Comparison of ENCODE assay signal across 8 mouse cellular contexts in the genomic region with DNA sequence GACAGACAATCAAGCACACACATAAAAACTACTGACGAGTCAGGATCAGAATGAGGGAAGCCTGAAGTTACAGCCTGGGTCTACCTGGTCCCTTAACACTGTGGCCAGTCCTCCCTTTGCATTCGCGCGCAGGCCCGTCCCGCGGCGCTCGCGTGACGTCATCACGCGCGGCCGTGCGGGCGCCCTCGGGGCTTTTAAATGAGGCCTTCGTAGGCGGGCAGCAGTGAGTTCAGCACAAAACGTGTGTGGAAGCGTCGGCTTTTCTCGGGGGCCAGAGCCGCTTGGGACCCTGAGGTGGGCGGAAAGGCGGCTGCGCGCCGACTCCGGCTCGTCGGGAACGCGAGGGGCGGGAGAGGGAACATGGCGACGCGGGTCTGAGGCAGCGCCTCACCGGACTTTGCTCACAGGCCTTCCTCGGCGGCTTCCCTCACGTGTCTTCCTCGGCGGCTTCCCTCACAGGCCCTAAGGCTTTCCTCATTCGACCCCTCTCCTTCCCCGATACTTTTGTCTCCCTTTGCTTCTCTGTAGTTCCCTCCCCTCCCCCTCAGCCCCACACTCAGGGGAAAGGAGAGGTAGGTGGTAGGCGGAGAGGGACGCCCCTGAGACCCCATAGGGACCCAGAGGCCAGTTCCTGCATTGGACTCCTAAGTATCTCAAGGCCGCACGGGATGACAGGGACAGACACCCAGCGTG. TPM values are rescaled to one million over a fixed set of nuclear protein-coding genes. Genes with fewer than 3 reads are reported as not detected.
DNase-seq lines count a peak whose midpoint lies in the region; ATAC-seq and TF ChIP-seq lines count a peak whose summit lies in the region.

Gene Ice2 (plus strand): TSS at position 147 of the 693 bp plus-strand sequence.

- peak within 1 kb of the TSS; percentile 86 for H3K27ac ChIP-seq in brown adipose tissue, adult 24 weeks (replicated peaks; ENCODE audit: low read depth, low read length)
- peak within 1 kb of the TSS; percentile 90 for H3K27ac ChIP-seq in heart, embryonic 15.5 days
- H3K27ac ChIP-seq in liver, embryonic 14.5 days = peak within 1 kb of the TSS; percentile 66
- H3K27ac ChIP-seq in neural tube, embryonic 11.5 days (ENCODE audit: low read depth, low read length) = peak within 1 kb of the TSS; percentile 87
- H3K27ac ChIP-seq in stomach, postnatal 0 days (replicated peaks) = peak within 1 kb of the TSS; percentile 94

- no peaks in the 10 kb centered on the region for H3K36me3 ChIP-seq in heart, embryonic 15.5 days
- no peaks in the 10 kb centered on the region for H3K36me3 ChIP-seq in liver, embryonic 14.5 days (replicated peaks; ENCODE audit: control insufficient read depth, insufficient read depth, low read depth)
- H3K36me3 ChIP-seq in neural tube, embryonic 11.5 days (ENCODE audit: control insufficient read depth, insufficient read depth, low read length) = no peaks in the 10 kb centered on the region
- H3K36me3 ChIP-seq in stomach, postnatal 0 days (ENCODE audit: control insufficient read depth, insufficient read depth, low read length) = no peaks in the 10 kb centered on the region

- TF ChIP-seq EP300 in liver, embryonic 14.5 days (IDR thresholded peaks at IDR 0.05; ENCODE audit: low read depth) = no peak
- TF ChIP-seq EP300 in stomach, postnatal 0 days (optimal IDR thresholded peaks at IDR 0.05) = no peak

- TF ChIP-seq CTCF in liver, embryonic 14.5 days (IDR thresholded peaks at IDR 0.05; ENCODE audit: low read depth) = no peak
- TF ChIP-seq CTCF in stomach, postnatal 0 days (IDR thresholded peaks at IDR 0.05; ENCODE audit: low read depth) = 0 out of 2 replicates have a peak, but pooled peaks have one; percentile 3

- peak within 1 kb of the TSS; percentile 87 for H3K4me2 ChIP-seq in heart, embryonic 15.5 days
- H3K4me2 ChIP-seq in liver, embryonic 14.5 days (ENCODE audit: low read depth) = peak within 1 kb of the TSS; percentile 96
- peak within 1 kb of the TSS; percentile 76 for H3K4me2 ChIP-seq in neural tube, embryonic 11.5 days (ENCODE audit: low read depth)
- peak within 1 kb of the TSS; percentile 96 for H3K4me2 ChIP-seq in stomach, postnatal 0 days (replicated peaks; ENCODE audit: low read depth)

- WGBS in heart, embryonic 15.5 days = under 1% methylated on average over 52 of the region's 53 CpGs
- under 1% methylated on average over 53 of the region's 53 CpGs for WGBS in liver, embryonic 14.5 days (ENCODE audit: insufficient replicate concordance)
- WGBS in neural tube, embryonic 11.5 days = under 1% methylated on average over 52 of the region's 53 CpGs
- under 1% methylated on average over 51 of the region's 53 CpGs for WGBS in stomach, postnatal 0 days

- peak within 1 kb of the TSS; percentile 82 for H3K9ac ChIP-seq in heart, embryonic 15.5 days
- peak within 1 kb of the TSS; percentile 86 for H3K9ac ChIP-seq in liver, embryonic 14.5 days (replicated peaks)
- peak within 1 kb of the TSS; percentile 89 for H3K9ac ChIP-seq in neural tube, embryonic 11.5 days (ENCODE audit: low read length)
- peak within 1 kb of the TSS; percentile 97 for H3K9ac ChIP-seq in stomach, postnatal 0 days (ENCODE audit: low read length)

- H3K9me3 ChIP-seq in heart, embryonic 15.5 days (replicated peaks) = no peaks in the 10 kb centered on the region
- H3K9me3 ChIP-seq in liver, embryonic 14.5 days (ENCODE audit: control insufficient read depth, low read length) = no peaks in the 10 kb centered on the region
- H3K9me3 ChIP-seq in neural tube, embryonic 11.5 days (ENCODE audit: control insufficient read depth, low read length) = no peaks in the 10 kb centered on the region
- H3K9me3 ChIP-seq in stomach, postnatal 0 days (ENCODE audit: control insufficient read depth, low read length) = no peaks in the 10 kb centered on the region

- DNase-seq in fibroblast of lung, adult 2 months (ENCODE audit: low read depth) = peak; percentile 38
- DNase-seq in kidney, postnatal 25 days = peak; percentile 68 to 85
- DNase-seq in liver, embryonic 14.5 days (ENCODE audit: low read depth in 3 of 3, low spot score in 3 of 3) = peak; percentile 60 to 62 (median 60)
- DNase-seq in neural tube, embryonic 11.5 days (ENCODE audit: low spot score) = peak; percentile 89
- DNase-seq in stomach, postnatal 0 days (ENCODE audit: low spot score) = peak; percentile 83

- H3K27me3 ChIP-seq in heart, embryonic 15.5 days = no peaks in the 10 kb centered on the region
- no peaks in the 10 kb centered on the region for H3K27me3 ChIP-seq in liver, embryonic 14.5 days (ENCODE audit: control insufficient read depth, insufficient read depth, low read length)
- no peaks in the 10 kb centered on the region for H3K27me3 ChIP-seq in neural tube, embryonic 11.5 days (ENCODE audit: control insufficient read depth, insufficient read depth, low read length)
- no peaks in the 10 kb centered on the region for H3K27me3 ChIP-seq in stomach, postnatal 0 days (ENCODE audit: control insufficient read depth, insufficient read depth, low read length)

- H3K4me1 ChIP-seq in brown adipose tissue, adult 24 weeks (ENCODE audit: control insufficient read depth, insufficient read depth, insufficient read length, low read length) = no peaks in the 10 kb centered on the region
- peaks cover 8% of the 10 kb centered on the region; the same call in 1 of the 2 replicates for H3K4me1 ChIP-seq in heart, embryonic 15.5 days (replicated peaks)
- peaks cover 0 to 8% of the 10 kb centered on the region in 2 experiments for H3K4me1 ChIP-seq in liver, embryonic 14.5 days (replicated peaks; ENCODE audit: control insufficient read depth in 2 of 2, insufficient read depth in 2 of 2, low read length in 1 of 2)
- H3K4me1 ChIP-seq in neural tube, embryonic 11.5 days (ENCODE audit: control insufficient read depth, insufficient read depth, low read length) = peaks cover 4% of the 10 kb centered on the region; the same call in 1 of the 2 replicates
- H3K4me1 ChIP-seq in stomach, postnatal 0 days (replicated peaks; ENCODE audit: control insufficient read depth, insufficient read depth) = peaks cover 4% of the 10 kb centered on the region; the same call in 1 of the 2 replicates

- H3K4me3 ChIP-seq in brown adipose tissue, adult 24 weeks (ENCODE audit: insufficient read depth, low read depth, low read length) = peak within 1 kb of the TSS; percentile 93
- peak within 1 kb of the TSS; percentile 83 for H3K4me3 ChIP-seq in heart, embryonic 15.5 days
- H3K4me3 ChIP-seq in liver, embryonic 14.5 days (ENCODE audit: insufficient read depth in 1 of 2, low read depth in 2 of 2, low read length in 2 of 2) = peak within 1 kb of the TSS; percentile 84
- peak within 1 kb of the TSS; percentile 53 for H3K4me3 ChIP-seq in neural tube, embryonic 11.5 days (ENCODE audit: low read depth, low read length)
- H3K4me3 ChIP-seq in stomach, postnatal 0 days (ENCODE audit: low read depth, low read length) = peak within 1 kb of the TSS; percentile 90

- ATAC-seq in CD4-positive, CD25-positive, alpha-beta regulatory T cell, adult 4 months = peak; percentile 90
- ATAC-seq in heart, embryonic 15.5 days (replicated peaks; ENCODE audit: insufficient number of reproducible peaks, insufficient read depth, low FRiP score, low read depth) = peak; percentile 89
- peak; percentile 85 for ATAC-seq in liver, embryonic 14.5 days (ENCODE audit: insufficient read depth)
- ATAC-seq in neural tube, embryonic 11.5 days (ENCODE audit: insufficient read depth, low FRiP score, low TSS enrichment) = peak; percentile 91
- ATAC-seq in stomach, postnatal 0 days (ENCODE audit: low FRiP score, low TSS enrichment) = peak; percentile 90

RNA-seq across cellular contexts. Expression of gene Ice2, which starts in this region (rescaled TPM):
- 10 to 100 TPM; 24.5 to 31.2 TPM for polyA plus RNA-seq in CD4-positive, CD25-positive, alpha-beta regulatory T cell, adult 4 months (2017; shearing (Covaris generic))
- polyA plus RNA-seq in brown adipose tissue, adult 24 weeks (2012; ENCODE audit: insufficient read depth, insufficient read length, missing spikeins) = 4.2 and 5.0 TPM in 2 replicates
- 11.0 and 11.5 TPM in 2 replicates for polyA plus RNA-seq in heart, embryonic 15.5 days (2015; fragmentation: Nextera tagmentation; extraction: Ambion mirVana)
- 2.4 and 4.0 TPM in 2 replicates for polyA plus RNA-seq in liver, embryonic 14.5 days (2012; rRNA removed)
- 6.7 and 6.8 TPM in 2 replicates for polyA plus RNA-seq in liver, embryonic 14.5 days (2014; fragmentation: Nextera tagmentation; extraction: Ambion mirVana)
- 18.5 and 19.8 TPM in 2 replicates for polyA plus RNA-seq in neural tube, embryonic 11.5 days (2014; fragmentation: Nextera tagmentation; extraction: Ambion mirVana)
- 4.3 and 4.8 TPM in 2 replicates for polyA plus RNA-seq in stomach, postnatal 0 days (2015; fragmentation: Nextera tagmentation; extraction: Ambion mirVana)

Comparison
In these comparisons a context has a peak if more than half of its experiments do, and no peak if none do; other contexts are left out.
1. Peak in every context shown above with its lines: DNase-seq, ATAC-seq, H3K4me3 ChIP-seq and H3K27ac ChIP-seq.
2. DNase-seq: peak in every context shown above with its lines; median percentile 89 in neural tube, embryonic 11.5 days; 83 in stomach, postnatal 0 days; 76 in kidney, postnatal 25 days; 60 in liver, embryonic 14.5 days; 38 in fibroblast of lung, adult 2 months.